Comparison of ENCODE assay signal across 18 mouse cellular contexts in the genomic region with DNA sequence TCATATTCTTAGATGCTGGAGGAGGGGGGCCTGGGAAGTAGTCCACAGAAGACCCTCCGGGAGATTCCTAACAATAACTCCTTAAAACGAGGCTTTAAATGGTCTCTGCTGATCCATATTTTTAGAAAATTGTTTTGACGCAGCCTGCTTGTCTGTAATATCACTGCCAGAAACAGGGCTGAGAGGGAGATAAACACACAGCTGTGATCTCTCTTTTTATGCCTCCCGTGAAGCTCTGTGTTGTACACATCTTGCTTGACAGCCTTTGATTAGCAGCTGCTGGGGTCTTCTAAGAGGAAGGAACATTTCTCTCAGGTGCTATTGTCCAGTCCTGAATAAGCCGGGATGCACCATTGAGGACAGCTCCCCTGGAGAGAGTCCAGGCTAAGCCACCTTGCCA.
DNase-seq lines count a peak whose midpoint lies in the region; ATAC-seq and TF ChIP-seq lines count a peak whose summit lies in the region.
"Had no signal": no experiment of that assay in that cellular context is flagged by ENCODE, and none has a peak within 500 bp of the region (broad histone marks: within the 10 kb centered on the region; RNA-seq: fewer than 3 reads in every experiment).

No protein-coding gene starts in this region.

- H3K36me3 ChIP-seq in forebrain, postnatal 0 days (ENCODE audit: insufficient read depth), result no peaks in the 10 kb centered on the region
- H3K36me3 ChIP-seq in forebrain, embryonic 11.5 days (ENCODE audit: control insufficient read depth, insufficient read depth, low read length), result no peaks in the 10 kb centered on the region
- no peaks in the 10 kb centered on the region for H3K36me3 ChIP-seq in hindbrain, embryonic 12.5 days
- 0 out of 2 replicates have a peak, but pooled peaks cover 3% of the 10 kb centered on the region for H3K36me3 ChIP-seq in hindbrain, embryonic 10.5 days
- H3K36me3 ChIP-seq in midbrain, embryonic 14.5 days (ENCODE audit: control insufficient read depth, insufficient read depth, low read length), result no peaks in the 10 kb centered on the region
- no peaks in the 10 kb centered on the region for H3K36me3 ChIP-seq in midbrain, embryonic 11.5 days (ENCODE audit: control insufficient read depth, insufficient read depth, low read length)
- H3K36me3 ChIP-seq in neural tube, embryonic 15.5 days, result no peaks in the 10 kb centered on the region
- H3K36me3 ChIP-seq: embryonic facial prominence, embryonic 10.5 days; hindbrain, embryonic 15.5 days had no signal

- H3K27me3 ChIP-seq in forebrain, postnatal 0 days (ENCODE audit: insufficient read depth, low read length), result no peaks in the 10 kb centered on the region
- H3K27me3 ChIP-seq in forebrain, embryonic 11.5 days (ENCODE audit: control insufficient read depth, insufficient read depth, low read length), result no peaks in the 10 kb centered on the region
- H3K27me3 ChIP-seq in hindbrain, embryonic 12.5 days, result no peaks in the 10 kb centered on the region
- no peaks in the 10 kb centered on the region for H3K27me3 ChIP-seq in hindbrain, embryonic 10.5 days (ENCODE audit: insufficient read depth, poor library complexity, severe bottlenecking)
- no peaks in the 10 kb centered on the region for H3K27me3 ChIP-seq in midbrain, embryonic 14.5 days (ENCODE audit: control insufficient read depth, insufficient read depth, low read length)
- no peaks in the 10 kb centered on the region for H3K27me3 ChIP-seq in midbrain, embryonic 11.5 days (ENCODE audit: control insufficient read depth, insufficient read depth, low read length)
- H3K27me3 ChIP-seq in neural tube, embryonic 15.5 days (replicated peaks), result no peaks in the 10 kb centered on the region
- H3K27me3 ChIP-seq: heart, embryonic 12.5 days; hindbrain, embryonic 15.5 days had no signal

- H3K4me2 ChIP-seq in forebrain, postnatal 0 days (ENCODE audit: low read depth), result no peak overlapping the region
- no peak overlapping the region for H3K4me2 ChIP-seq in forebrain, embryonic 11.5 days (ENCODE audit: low read depth, low read length, severe bottlenecking)
- no peak overlapping the region for H3K4me2 ChIP-seq in hindbrain, embryonic 12.5 days (replicated peaks)
- H3K4me2 ChIP-seq in midbrain, embryonic 14.5 days (ENCODE audit: low read length), result no peak overlapping the region
- no peak overlapping the region for H3K4me2 ChIP-seq in midbrain, embryonic 11.5 days
- H3K4me2 ChIP-seq in neural tube, embryonic 15.5 days, result no peak overlapping the region
- H3K4me2 ChIP-seq: heart, embryonic 12.5 days; hindbrain, embryonic 15.5 days had no signal

- H3K9me3 ChIP-seq in forebrain, postnatal 0 days (ENCODE audit: low read length), result no peaks in the 10 kb centered on the region
- H3K9me3 ChIP-seq in forebrain, embryonic 11.5 days (ENCODE audit: control insufficient read depth, low read length), result no peaks in the 10 kb centered on the region
- H3K9me3 ChIP-seq in hindbrain, embryonic 12.5 days (replicated peaks), result no peaks in the 10 kb centered on the region
- no peaks in the 10 kb centered on the region for H3K9me3 ChIP-seq in hindbrain, embryonic 10.5 days
- no peaks in the 10 kb centered on the region for H3K9me3 ChIP-seq in midbrain, embryonic 14.5 days (ENCODE audit: control insufficient read depth, low read length)
- no peaks in the 10 kb centered on the region for H3K9me3 ChIP-seq in midbrain, embryonic 11.5 days (ENCODE audit: control insufficient read depth, low read length)
- no peaks in the 10 kb centered on the region for H3K9me3 ChIP-seq in neural tube, embryonic 15.5 days (replicated peaks)
- H3K9me3 ChIP-seq: embryonic facial prominence, embryonic 10.5 days; heart, embryonic 12.5 days; hindbrain, embryonic 15.5 days had no signal

- WGBS in forebrain, postnatal 0 days, result 40% methylated on average over 5 of the region's 5 CpGs
- WGBS in forebrain, embryonic 11.5 days, result 81% methylated on average over 5 of the region's 5 CpGs
- WGBS in hindbrain, embryonic 12.5 days, result 75% methylated on average over 5 of the region's 5 CpGs
- 79% methylated on average over 5 of the region's 5 CpGs for WGBS in hindbrain, embryonic 10.5 days
- 57% methylated on average over 5 of the region's 5 CpGs for WGBS in midbrain, embryonic 14.5 days
- WGBS in midbrain, embryonic 11.5 days, result 79% methylated on average over 5 of the region's 5 CpGs
- WGBS in neural tube, embryonic 15.5 days, result 31% methylated on average over 5 of the region's 5 CpGs

- no peak overlapping the region for H3K27ac ChIP-seq in forebrain, postnatal 0 days (ENCODE audit: low read depth, low read length)
- no peak overlapping the region for H3K27ac ChIP-seq in forebrain, embryonic 11.5 days (ENCODE audit: low read depth, low read length)
- 0 out of 2 replicates have a peak overlapping the region, but pooled peaks have one; percentile 0 for H3K27ac ChIP-seq in hindbrain, embryonic 12.5 days
- H3K27ac ChIP-seq in hindbrain, embryonic 10.5 days, result no peak overlapping the region
- H3K27ac ChIP-seq in midbrain, embryonic 14.5 days (replicated peaks; ENCODE audit: low read depth, low read length), result 0 out of 2 replicates have a peak overlapping the region, but pooled peaks have one; percentile 26
- H3K27ac ChIP-seq in midbrain, embryonic 11.5 days (ENCODE audit: low read depth, low read length), result no peak overlapping the region
- H3K27ac ChIP-seq in neural tube, embryonic 15.5 days (replicated peaks), result no peak overlapping the region
- H3K27ac ChIP-seq: embryonic facial prominence, embryonic 10.5 days; hindbrain, embryonic 15.5 days had no signal

- no peak overlapping the region for H3K9ac ChIP-seq in forebrain, postnatal 0 days
- H3K9ac ChIP-seq in forebrain, embryonic 11.5 days (ENCODE audit: low read length), result no peak overlapping the region
- no peak overlapping the region for H3K9ac ChIP-seq in hindbrain, embryonic 12.5 days
- no peak overlapping the region for H3K9ac ChIP-seq in midbrain, embryonic 14.5 days (replicated peaks; ENCODE audit: low read length)
- H3K9ac ChIP-seq in midbrain, embryonic 11.5 days (ENCODE audit: low read length), result no peak overlapping the region
- H3K9ac ChIP-seq in neural tube, embryonic 15.5 days (replicated peaks), result no peak overlapping the region
- H3K9ac ChIP-seq: heart, embryonic 12.5 days; hindbrain, embryonic 15.5 days had no signal

- no peak overlapping the region for H3K4me3 ChIP-seq in forebrain, postnatal 0 days (ENCODE audit: low read depth, low read length)
- H3K4me3 ChIP-seq in forebrain, embryonic 11.5 days (ENCODE audit: low read depth, low read length), result no peak overlapping the region
- H3K4me3 ChIP-seq in hindbrain, embryonic 12.5 days, result no peak overlapping the region
- no peak overlapping the region for H3K4me3 ChIP-seq in hindbrain, embryonic 10.5 days
- H3K4me3 ChIP-seq in midbrain, embryonic 14.5 days (replicated peaks; ENCODE audit: low read depth, low read length), result no peak overlapping the region
- no peak overlapping the region for H3K4me3 ChIP-seq in midbrain, embryonic 11.5 days (ENCODE audit: low read depth, low read length)
- no peak overlapping the region for H3K4me3 ChIP-seq in neural tube, embryonic 15.5 days (replicated peaks)
- H3K4me3 ChIP-seq: embryonic facial prominence, embryonic 10.5 days; heart, embryonic 12.5 days; hindbrain, embryonic 15.5 days had no signal

- DNase-seq in forebrain, postnatal 0 days, result no peak
- no peak for DNase-seq in forebrain, embryonic 11.5 days (ENCODE audit: low spot score)
- no peak for DNase-seq in hindbrain, embryonic 10.5 days (ENCODE audit: low spot score)
- DNase-seq in midbrain, embryonic 14.5 days, result no peak
- DNase-seq in midbrain, embryonic 11.5 days (ENCODE audit: low spot score, missing footprints), result no peak
- DNase-seq: adrenal gland, adult 2 months; adrenal gland, postnatal 25 days; cerebellum, postnatal 10 days; gastrocnemius, postnatal 36 days; heart, adult 18-20 months; heart, postnatal 36 days; kidney, adult 11 months had no signal

- peak; percentile 70 for ATAC-seq in forebrain, postnatal 0 days
- no peak for ATAC-seq in forebrain, embryonic 11.5 days (replicated peaks; ENCODE audit: low FRiP score)
- ATAC-seq in hindbrain, embryonic 12.5 days (ENCODE audit: low FRiP score), result no peak
- ATAC-seq in midbrain, embryonic 14.5 days (ENCODE audit: low FRiP score, low TSS enrichment), result no peak
- ATAC-seq in midbrain, embryonic 11.5 days (ENCODE audit: low FRiP score), result no peak
- ATAC-seq in neural tube, embryonic 15.5 days (ENCODE audit: low FRiP score), result peak; percentile 28; the same call in 1 of the 2 replicates
- no peak for ATAC-seq in megakaryocyte, adult 5-6 weeks (ENCODE audit: poor library complexity, severe bottlenecking)

- no peak for TF ChIP-seq CTCF in forebrain, postnatal 0 days (IDR thresholded peaks at IDR 0.05; ENCODE audit: low read depth)

- peaks cover 5% of the 10 kb centered on the region; the same call in 1 of the 2 replicates for H3K4me1 ChIP-seq in forebrain, postnatal 0 days (ENCODE audit: insufficient read depth)
- H3K4me1 ChIP-seq in forebrain, embryonic 11.5 days (replicated peaks; ENCODE audit: control insufficient read depth, insufficient read depth, low read length), result no peaks in the 10 kb centered on the region
- H3K4me1 ChIP-seq in hindbrain, embryonic 12.5 days, result peaks cover 3% of the 10 kb centered on the region; the same call in 1 of the 2 replicates
- peaks cover 21% of the 10 kb centered on the region for H3K4me1 ChIP-seq in hindbrain, embryonic 10.5 days (replicated peaks)
- peaks cover 20% of the 10 kb centered on the region for H3K4me1 ChIP-seq in midbrain, embryonic 14.5 days (ENCODE audit: control insufficient read depth, insufficient read depth, low read length)
- peaks cover 11% of the 10 kb centered on the region for H3K4me1 ChIP-seq in midbrain, embryonic 11.5 days (ENCODE audit: control insufficient read depth, insufficient read depth, low read length)
- peaks cover 16% of the 10 kb centered on the region for H3K4me1 ChIP-seq in neural tube, embryonic 15.5 days
- H3K4me1 ChIP-seq: embryonic facial prominence, embryonic 10.5 days had no signal

Comparison
In these comparisons a context has a peak if more than half of its experiments do, and no peak if none do; other contexts are left out.
1. ATAC-seq: peak in forebrain, postnatal 0 days (single experiment) and neural tube, embryonic 15.5 days (single experiment); none in forebrain, embryonic 11.5 days (single experiment), hindbrain, embryonic 12.5 days (single experiment), midbrain, embryonic 14.5 days (single experiment), midbrain, embryonic 11.5 days (single experiment) and megakaryocyte, adult 5-6 weeks (single experiment).
2. H3K27ac ChIP-seq: peak in hindbrain, embryonic 12.5 days (single experiment) and midbrain, embryonic 14.5 days (single experiment); none in forebrain, postnatal 0 days (single experiment), forebrain, embryonic 11.5 days (single experiment), hindbrain, embryonic 10.5 days (single experiment), midbrain, embryonic 11.5 days (single experiment) and neural tube, embryonic 15.5 days (single experiment).